Mouse (Mus musculus): ENCODE measurements around the gene Nav2.

DNA sequence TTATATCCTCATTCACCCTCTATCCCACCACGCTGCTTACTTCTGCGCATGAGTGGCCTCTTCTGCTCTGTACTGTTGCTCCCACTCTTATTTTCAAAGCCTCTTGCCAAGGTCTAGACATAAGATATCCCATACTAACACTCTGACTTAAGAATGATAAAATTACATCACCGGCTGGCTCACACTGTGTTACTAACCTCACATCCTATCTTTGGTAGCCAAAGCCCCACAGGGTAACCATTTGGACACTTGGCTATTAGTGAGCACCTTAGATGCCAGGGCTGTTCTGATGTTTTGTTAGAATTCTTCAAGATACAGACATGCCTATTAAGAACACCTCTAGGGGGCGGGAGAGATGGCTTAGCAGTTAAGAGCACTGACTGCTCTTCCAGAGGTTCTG, 502.4 kb downstream of the Nav2 start:
- TF ChIP-seq CTCF (IDR thresholded peaks at IDR 0.05; ENCODE audit: borderline replicate concordance, control insufficient read depth, extremely low read depth, insufficient read depth, low read length, poor library complexity) (no peak), POLR2A (IDR thresholded peaks at IDR 0.05; ENCODE audit: control insufficient read depth, extremely low read depth, insufficient read depth, low read length, poor library complexity) (no peak)
